Mouse (Mus musculus): ENCODE measurements around the gene Tubal3. TPM values are rescaled to one million over a fixed set of nuclear protein-coding genes. Genes with fewer than 3 reads are reported as not detected.

The Tubal3 gene
- not detected for polyA plus RNA-seq (2014; fragmentation: Illumina TruSeq; extraction: RNeasy Lipid Tissue Mini Kit (QIAGEN cat#74804); ENCODE audit: low read depth, low replicate concordance)

DNA sequence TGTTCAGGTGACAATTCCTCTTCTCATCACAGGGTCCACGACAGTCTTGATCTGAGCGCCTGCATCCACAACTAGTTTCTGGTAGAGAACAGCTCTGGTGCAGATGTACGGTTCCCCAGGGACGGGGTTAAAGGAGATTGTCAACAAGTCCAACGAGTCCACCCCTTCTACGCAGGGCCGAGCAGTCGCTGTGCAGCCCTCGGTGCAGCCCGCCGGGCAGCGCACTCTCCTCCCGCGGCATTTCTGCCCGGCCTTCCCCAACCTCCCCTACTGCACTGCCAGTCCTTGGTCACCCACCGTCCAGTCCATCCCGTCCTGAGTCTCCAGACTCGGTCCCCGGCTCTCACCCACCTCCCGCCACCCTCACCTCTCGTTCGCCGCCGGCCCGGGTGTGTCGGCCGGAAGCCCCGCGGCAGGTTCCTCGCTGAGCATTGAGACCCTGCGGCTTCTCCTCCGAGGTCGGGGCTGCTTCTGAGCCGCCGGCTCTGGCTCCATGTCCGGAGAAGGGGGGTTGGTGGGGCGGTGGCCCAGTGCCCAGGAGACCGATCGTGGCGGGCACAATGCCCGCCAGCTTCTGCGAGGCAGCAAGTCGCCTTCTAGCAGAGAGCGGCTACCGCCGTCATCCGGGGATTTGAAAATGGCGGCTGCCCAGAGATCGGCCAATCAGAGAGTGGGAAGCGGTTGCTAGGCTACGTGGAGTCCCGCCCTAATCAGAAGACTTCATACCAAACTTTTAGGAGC lies at the start of gene Tubal3, which contains the start of gene Net1:
Tubal3 (plus strand) TSS at position 704 of the 741 bp plus-strand sequence.
Net1 (minus strand) TSS at position 650 of the 741 bp plus-strand sequence.

DNA sequence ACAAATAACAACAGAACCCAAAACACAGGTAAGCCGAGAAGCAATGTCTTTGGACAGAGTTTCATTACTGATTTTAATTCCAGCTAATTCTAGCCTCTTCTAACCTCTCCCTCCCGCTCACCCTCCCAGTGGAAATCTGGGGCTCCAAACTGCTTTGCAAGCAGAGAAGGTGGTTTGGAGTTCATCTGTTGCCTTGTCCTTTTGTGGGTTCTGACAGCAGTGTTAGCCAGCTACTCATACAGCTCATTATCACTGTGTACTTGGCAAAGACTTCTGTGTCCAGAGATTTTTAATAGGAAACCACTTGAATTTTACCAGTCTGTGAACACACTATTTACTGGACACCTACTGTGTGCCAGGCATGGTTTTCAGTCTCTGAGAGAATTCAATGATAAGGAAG lies 27.2 kb downstream of the Tubal3 start, which contains the start of gene Ucn3:
Ucn3 (minus strand) TSS at position 101 of the 400 bp plus-strand sequence.

Other genes with a start within 250 kb of the Tubal3 start
- 153 TPM for gene Calml3, start 114.0 kb upstream of the Tubal3 start, polyA plus RNA-seq (2014; fragmentation: Illumina TruSeq; extraction: RNeasy Lipid Tissue Mini Kit (QIAGEN cat#74804); ENCODE audit: low read depth, low replicate concordance)
- not detected for gene Calm4, start 80.5 kb upstream of the Tubal3 start, polyA plus RNA-seq (2014; fragmentation: Illumina TruSeq; extraction: RNeasy Lipid Tissue Mini Kit (QIAGEN cat#74804); ENCODE audit: low read depth, low replicate concordance)
- gene Calm5, start 64.1 kb upstream of the Tubal3 start, polyA plus RNA-seq (2014; fragmentation: Illumina TruSeq; extraction: RNeasy Lipid Tissue Mini Kit (QIAGEN cat#74804); ENCODE audit: low read depth, low replicate concordance) = not detected
- gene Net1, start 54 bp upstream of the Tubal3 start, polyA plus RNA-seq (2014; fragmentation: Illumina TruSeq; extraction: RNeasy Lipid Tissue Mini Kit (QIAGEN cat#74804); ENCODE audit: low read depth, low replicate concordance) = 95.5 TPM
- not detected for gene Ucn3, start 27.1 kb downstream of the Tubal3 start, polyA plus RNA-seq (2014; fragmentation: Illumina TruSeq; extraction: RNeasy Lipid Tissue Mini Kit (QIAGEN cat#74804); ENCODE audit: low read depth, low replicate concordance)
- gene Akr1c14, start 130.7 kb downstream of the Tubal3 start, polyA plus RNA-seq (2014; fragmentation: Illumina TruSeq; extraction: RNeasy Lipid Tissue Mini Kit (QIAGEN cat#74804); ENCODE audit: low read depth, low replicate concordance) = 2.3 TPM
- gene Akr1c18, start 232.4 kb downstream of the Tubal3 start, polyA plus RNA-seq (2014; fragmentation: Illumina TruSeq; extraction: RNeasy Lipid Tissue Mini Kit (QIAGEN cat#74804); ENCODE audit: low read depth, low replicate concordance) = 0.43 TPM

All from adipose tissue, adult 10 weeks (tissue).